Mouse (Mus musculus) limb, embryonic 14.5 days (tissue): ENCODE measurements at regions not wholly inside any gene's neighbourhood (a gene's known extent, or its start where the extent isn't known, plus 50 kb on each side); places are given as distances from the start of the nearest gene placed in this dataset.
A peak's percentile ranks its signal among the peaks of the same experiment; 100 is the strongest.

Source experiments
- ATAC-seq: fragments of 200-750 bp; cut with Nextera tagmentation; 2 replicates; pipeline ENCODE4 v1.8.0; 2017; ENCODE audit warnings: low read depth, moderate number of reproducible peaks, moderate TSS enrichment; ENCODE audit not compliant: low FRiP score
- DNase-seq: peaks from one replicate; pipeline ENCODE4 v3.0.0-alpha.2; 2015; ENCODE audit warnings: low spot score
- H3K27ac ChIP-seq: fragments of 300-500 bp; sonication (generic); replicated peaks from 2 replicates; pipeline ENCODE4 v1.5.1; 2014; ENCODE audit warnings: low read depth, mild to moderate bottlenecking, low read length, moderate library complexity, mixed read lengths
- H3K27me3 ChIP-seq: fragments of 300-500 bp; sonication (generic); 2 replicates; pipeline ENCODE4 v1.6.1; 2014; ENCODE audit warnings: low read length, mixed read lengths; ENCODE audit not compliant: control insufficient read depth, insufficient read depth
- H3K36me3 ChIP-seq: fragments of 300-500 bp; sonication (generic); 2 replicates; pipeline ENCODE4 v1.6.1; 2014; ENCODE audit warnings: mild to moderate bottlenecking, low read length, moderate library complexity, mixed read lengths; ENCODE audit not compliant: control insufficient read depth, insufficient read depth
- H3K4me1 ChIP-seq: fragments of 300-500 bp; sonication (generic); 2 replicates; pipeline ENCODE4 v1.6.1; 2014; ENCODE audit warnings: antibody characterized with exemption, low read length, mixed read lengths; ENCODE audit not compliant: control insufficient read depth, insufficient read depth
- H3K4me2 ChIP-seq: fragments of 300-500 bp; sonication (generic); replicated peaks from 2 replicates; pipeline ENCODE4 v1.6.1; 2014; ENCODE audit warnings: low read depth, mild to moderate bottlenecking, low read length, moderate library complexity; ENCODE audit not compliant: severe bottlenecking
- H3K4me3 ChIP-seq: fragments of 300-500 bp; sonication (generic); replicated peaks from 2 replicates; pipeline ENCODE4 v1.5.1; 2014; ENCODE audit warnings: low read length
- H3K9ac ChIP-seq: fragments of 300-500 bp; sonication (generic); 2 replicates; pipeline ENCODE4 v1.6.1; 2014; ENCODE audit warnings: mild to moderate bottlenecking, low read depth, low read length, moderate library complexity; ENCODE audit not compliant: severe bottlenecking
- H3K9me3 ChIP-seq: fragments of 300-500 bp; sonication (generic); 2 replicates; pipeline ENCODE4 v1.6.1; 2016; ENCODE audit warnings: low read length; ENCODE audit not compliant: control insufficient read depth
- POLR2A ChIP-seq: fragments of 200-500 bp; IDR thresholded peaks from 2 replicates; pipeline ENCODE4 v1.8.0; 2012; ENCODE audit warnings: inconsistent platforms, mild to moderate bottlenecking, moderate library complexity, borderline replicate concordance; ENCODE audit not compliant: insufficient read depth, insufficient read length; ENCODE audit errors: extremely low read depth
- whole genome bisulfite sequencing: fragments of 180-500 bp; shearing (Covaris S2); extraction: QIAGEN DNeasy Blood & Tissue Kit; methylation state at CpG from one replicate; pipeline ENCODE4 v1.1.7; 2014; 5-methylcytosine and 5-hydroxymethylcytosine counted together

DNA sequence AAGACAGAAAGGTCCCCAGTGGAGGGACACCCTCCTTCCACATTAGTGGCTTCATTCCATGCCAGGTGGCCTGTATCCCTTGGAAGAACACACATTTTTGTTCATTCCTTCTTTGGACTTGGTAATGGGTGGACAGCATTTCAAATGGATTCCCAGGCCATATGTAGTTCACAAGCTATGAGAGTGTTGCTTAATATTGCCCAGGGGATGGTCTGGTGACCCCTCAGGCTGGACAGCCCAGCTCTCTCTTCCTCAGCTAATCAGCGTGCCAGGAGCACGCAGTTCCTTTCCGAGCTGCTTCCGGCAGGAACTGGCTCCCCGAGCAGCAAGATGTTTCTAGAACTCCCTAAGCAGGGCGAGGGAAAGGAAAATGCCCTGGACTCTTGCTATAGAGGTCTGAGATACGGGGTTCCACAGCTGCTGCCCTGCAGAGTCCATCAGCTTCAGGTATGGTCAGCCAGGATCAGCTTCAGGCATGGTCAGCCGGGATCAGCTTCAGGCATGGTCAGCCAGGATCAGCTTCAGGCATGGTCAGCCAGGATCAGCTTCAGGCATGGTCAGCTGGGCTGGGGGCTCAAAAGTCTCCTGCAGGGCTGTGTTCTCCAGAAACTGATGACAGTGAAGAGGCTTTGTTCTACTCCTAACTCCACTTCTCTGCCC is 146.9 kb upstream of the Tmem45b start:
- Histone ChIP-seq H3K36me3 (no peaks in the 10 kb centered on the region), H3K4me3 (no peak overlapping the region), H3K9ac (no peak overlapping the region), H3K9me3 (no peaks in the 10 kb centered on the region), H3K27ac (no peak overlapping the region), H3K4me1 (peaks cover 4% of the 10 kb centered on the region), H3K4me2 (no peak overlapping the region), H3K27me3 (no peaks in the 10 kb centered on the region)
- 68% methylated on average over 8 of the region's 8 CpGs for WGBS
- DNase-seq (no peak), ATAC-seq (no peak)
- TF ChIP-seq POLR2A, result no peak

DNA sequence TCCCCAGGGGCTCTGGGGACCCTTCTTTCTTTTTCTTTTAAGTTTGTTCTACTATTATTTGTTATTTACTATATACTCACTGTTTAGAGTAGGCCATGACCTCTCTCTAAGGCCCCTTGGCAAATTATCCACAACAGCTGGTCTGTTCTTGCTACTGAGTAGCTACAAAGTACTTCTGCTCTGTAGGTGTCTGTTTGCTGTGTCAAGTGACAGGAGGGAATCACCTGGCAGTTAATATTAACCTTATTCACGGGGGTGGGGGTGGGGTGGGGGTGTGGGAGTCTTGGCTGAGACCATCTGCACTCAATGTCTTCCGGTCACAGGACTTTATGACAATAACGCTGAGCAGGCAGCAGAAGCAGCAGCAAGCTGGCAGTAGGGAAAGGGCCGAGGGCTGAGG is 146.4 kb upstream of the Tmem45b start:
- Histone ChIP-seq H3K9me3 (no peaks in the 10 kb centered on the region), H3K27ac (no peak overlapping the region), H3K36me3 (no peaks in the 10 kb centered on the region), H3K27me3 (no peaks in the 10 kb centered on the region), H3K4me2 (no peak overlapping the region), H3K4me3 (no peak overlapping the region), H3K4me1 (peaks cover 4% of the 10 kb centered on the region), H3K9ac (no peak overlapping the region)
- DNase-seq, result no peak
- ATAC-seq, result no peak
- 34% methylated on average over 4 of the region's 4 CpGs for WGBS
- TF ChIP-seq POLR2A, result no peak

DNA sequence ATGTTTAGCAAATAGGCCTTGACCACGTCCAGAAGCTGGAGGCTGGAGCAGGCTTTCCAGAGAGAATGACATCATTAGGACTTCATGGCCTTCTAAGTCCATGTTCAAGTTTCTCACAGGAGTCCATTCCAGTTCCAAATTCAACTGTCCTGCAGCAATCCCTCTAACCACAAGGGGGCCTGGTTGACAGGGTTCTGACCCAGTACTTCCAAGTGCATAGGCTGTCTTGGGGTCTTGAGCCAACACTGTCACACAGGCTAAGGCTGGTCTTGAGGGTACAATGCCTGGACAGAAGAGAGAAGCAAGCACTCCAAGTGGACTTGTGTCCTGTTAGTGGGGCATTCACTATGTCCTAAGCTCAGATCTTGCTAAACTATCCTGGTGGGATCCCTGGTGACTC is 145.9 kb upstream of the Tmem45b start:
- Histone ChIP-seq H3K4me3 (no peak overlapping the region), H3K4me1 (peaks cover 4% of the 10 kb centered on the region), H3K27ac (no peak overlapping the region), H3K36me3 (no peaks in the 10 kb centered on the region), H3K4me2 (no peak overlapping the region), H3K9ac (no peak overlapping the region), H3K9me3 (no peaks in the 10 kb centered on the region), H3K27me3 (no peaks in the 10 kb centered on the region)
- 58% methylated on average over 1 of the region's 1 CpGs for WGBS
- TF ChIP-seq POLR2A, result no peak
- DNase-seq (no peak), ATAC-seq (no peak)

DNA sequence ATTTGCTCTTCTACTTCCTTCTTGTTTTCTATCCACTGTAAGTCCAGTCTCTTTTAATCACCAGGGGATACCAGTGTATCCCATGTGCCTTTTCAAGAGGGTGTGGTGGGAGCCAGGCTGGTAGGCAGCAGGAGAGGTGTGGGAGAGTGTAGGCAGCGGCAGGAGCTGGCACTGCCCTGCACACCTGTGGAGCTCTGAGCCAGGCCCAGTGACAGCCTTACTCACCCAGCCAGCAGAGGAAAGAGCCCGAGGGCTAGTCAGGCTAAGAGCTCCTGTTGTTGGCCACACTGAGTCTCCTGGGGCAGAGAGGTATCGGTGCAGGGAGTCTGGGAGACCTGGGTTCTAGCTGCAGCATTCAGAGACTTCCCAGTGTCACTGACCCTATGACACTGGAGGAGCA is 145.5 kb upstream of the Tmem45b start:
- ATAC-seq (no peak), DNase-seq (no peak)
- no peak for TF ChIP-seq POLR2A
- Histone ChIP-seq H3K4me2 (no peak overlapping the region), H3K27ac (no peak overlapping the region), H3K27me3 (no peaks in the 10 kb centered on the region), H3K9ac (no peak overlapping the region), H3K36me3 (no peaks in the 10 kb centered on the region), H3K9me3 (no peaks in the 10 kb centered on the region), H3K4me1 (peaks cover 9% of the 10 kb centered on the region), H3K4me3 (no peak overlapping the region)
- 79% methylated on average over 3 of the region's 3 CpGs for WGBS

DNA sequence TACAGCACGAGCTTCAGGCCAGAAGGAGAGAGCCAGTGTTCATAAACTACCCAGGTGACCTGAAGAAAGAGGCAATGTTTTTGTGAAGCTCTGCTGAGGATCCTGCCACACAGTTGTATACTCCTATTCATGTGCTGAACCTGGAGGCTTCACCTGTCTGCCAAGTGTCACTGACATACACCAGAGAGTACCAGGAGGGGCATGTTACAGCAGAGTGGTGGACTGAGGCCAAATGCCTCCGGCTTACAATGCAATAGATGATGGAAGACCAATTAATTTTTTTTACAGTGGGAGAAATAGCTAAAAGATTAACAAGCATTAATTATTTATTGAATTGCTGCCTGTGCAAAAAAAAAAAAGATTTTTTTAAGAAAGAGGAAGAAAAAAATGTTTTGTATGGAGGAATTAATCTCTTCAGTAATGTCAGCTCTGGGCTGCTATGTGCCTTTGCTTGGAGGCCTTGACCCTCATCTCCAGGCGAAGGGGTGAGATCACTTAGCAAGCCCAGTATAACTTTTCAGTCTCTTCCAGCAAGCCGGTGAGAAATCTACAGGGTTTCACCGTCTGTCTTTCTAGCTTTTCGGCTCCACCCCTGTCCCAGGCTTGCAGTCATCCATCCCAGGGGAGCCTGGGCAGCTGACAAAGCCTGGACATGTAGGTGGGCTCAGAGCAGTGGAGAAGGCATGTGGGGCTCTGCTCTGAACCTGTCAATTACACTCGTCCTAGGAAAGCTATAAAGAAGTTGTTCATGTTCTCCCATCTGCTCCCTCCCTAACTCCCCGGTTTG is 144.0 kb upstream of the Tmem45b start:
- no peaks in the 10 kb centered on the region for H3K27me3 ChIP-seq
- H3K36me3 ChIP-seq, result no peaks in the 10 kb centered on the region
- no peak overlapping the region for H3K9ac ChIP-seq
- DNase-seq (no peak), ATAC-seq (no peak; the same call in none of the 2 replicates)
- no peak for TF ChIP-seq POLR2A
- H3K27ac ChIP-seq, result 0 out of 2 replicates have a peak overlapping the region, but pooled peaks have one; percentile 3
- no peak overlapping the region for H3K4me3 ChIP-seq
- H3K4me2 ChIP-seq, result no peak overlapping the region
- H3K4me1 ChIP-seq, result peaks cover 17% of the 10 kb centered on the region
- 33% methylated on average over 8 of the region's 8 CpGs for WGBS
- no peaks in the 10 kb centered on the region for H3K9me3 ChIP-seq
